Mouse (Mus musculus) activated CD4-positive, CD25-positive, alpha-beta regulatory T cell, adult 4 months (primary cell): Measurements from ENCODE around the gene Klc1. TPM values are rescaled to one million over a fixed set of nuclear protein-coding genes. Genes with fewer than 3 reads are reported as not detected.

Experiments
- ATAC-seq: one replicate; pipeline ENCODE4 v1.8.0; 2017
- polyA plus RNA-seq, 2 experiments: library from polyadenylated mRNA; unstranded; fragments of 100-300 nt; shearing (Covaris generic); gene quantifications; one replicate each; pipeline ENCODE4 v1.2.1; 2017

Gene Klc1
- polyA plus RNA-seq, 2 experiments from 2014 or later, result 14.7 to 17.6 TPM

DNA sequence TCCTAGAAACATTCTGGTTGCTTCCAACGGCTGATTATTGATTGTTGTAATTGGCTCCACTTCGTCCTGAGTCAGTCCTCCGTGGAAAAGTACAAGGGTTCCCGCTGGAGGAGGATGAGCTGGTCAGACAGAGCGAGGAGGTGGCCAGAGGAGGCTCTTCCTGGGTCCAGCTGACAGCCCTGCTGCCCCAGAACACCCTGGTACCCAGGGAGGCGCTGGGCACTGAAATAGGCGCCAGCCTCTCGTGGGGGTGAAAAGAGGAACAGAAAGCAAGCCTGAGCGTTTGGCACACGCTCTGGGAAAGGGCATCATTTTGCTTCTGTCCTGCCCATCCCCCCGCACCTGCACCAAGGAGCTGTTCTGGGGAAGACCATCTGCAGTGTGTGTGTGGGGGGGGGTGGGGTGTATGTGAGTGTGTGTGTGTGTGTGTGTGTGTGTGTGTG is 14.6 kb upstream of the Klc1 start:
- ATAC-seq, result no peak

DNA sequence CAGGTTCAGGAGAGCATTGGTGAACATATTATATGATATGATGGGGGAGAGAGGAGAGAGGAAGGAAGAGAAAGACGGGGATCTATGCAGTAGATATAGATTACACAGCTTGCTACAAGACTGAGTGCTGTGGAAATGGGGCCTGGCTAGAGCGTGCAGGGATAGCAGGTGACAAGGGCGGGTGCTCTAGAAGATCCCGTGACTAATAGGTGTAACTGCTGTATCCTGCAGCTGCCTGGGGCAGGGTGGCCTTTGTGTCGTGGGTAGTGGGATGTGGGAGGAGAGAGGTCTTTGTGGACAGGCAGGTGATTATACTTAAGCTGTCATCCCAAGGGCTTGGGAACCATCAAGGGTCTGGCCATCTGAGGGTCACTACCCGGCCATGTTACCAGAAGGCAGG is 13.4 kb upstream of the Klc1 start:
- ATAC-seq, result no peak

DNA sequence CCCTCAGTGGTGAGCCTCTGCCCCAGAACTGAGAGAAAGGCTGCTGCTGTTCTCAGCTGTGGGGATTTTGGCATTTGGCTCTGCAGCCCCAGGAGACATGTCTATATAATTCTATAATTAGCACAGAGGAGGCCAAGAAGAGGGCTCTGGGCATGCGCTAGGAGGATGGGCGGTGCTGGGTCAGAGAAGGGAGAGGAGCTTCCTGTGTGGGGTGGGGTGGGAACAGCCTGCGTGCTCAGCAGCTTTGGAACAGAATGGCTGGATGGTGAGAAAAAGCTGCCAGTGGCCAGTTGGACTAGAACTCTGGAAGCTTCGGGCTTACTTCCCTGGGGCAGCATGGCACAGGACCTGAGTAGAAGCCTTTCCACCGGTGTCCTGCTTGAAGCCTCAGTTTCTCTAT is 12.6 kb upstream of the Klc1 start:
- peak; percentile 76 for ATAC-seq

DNA sequence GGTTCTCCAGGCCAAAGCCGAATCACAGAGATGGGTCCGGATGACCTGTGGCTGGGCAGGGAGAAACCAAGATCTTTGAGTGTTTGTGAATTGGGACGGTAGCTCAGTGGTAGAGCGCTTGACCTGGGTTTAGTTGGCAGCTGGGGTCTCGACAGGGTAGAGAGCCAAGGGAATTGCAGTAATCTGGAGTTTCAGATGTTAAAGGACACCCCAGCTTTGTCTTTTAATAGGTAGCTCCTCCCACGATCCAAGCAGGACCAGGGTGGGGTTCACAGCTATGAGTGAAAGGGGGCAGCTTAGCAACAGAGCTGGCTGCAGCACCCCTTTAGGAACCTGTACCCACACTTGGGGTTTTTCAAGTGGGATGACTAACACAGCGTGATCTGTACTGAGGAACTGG is 11.2 kb upstream of the Klc1 start:
- ATAC-seq, result no peak

DNA sequence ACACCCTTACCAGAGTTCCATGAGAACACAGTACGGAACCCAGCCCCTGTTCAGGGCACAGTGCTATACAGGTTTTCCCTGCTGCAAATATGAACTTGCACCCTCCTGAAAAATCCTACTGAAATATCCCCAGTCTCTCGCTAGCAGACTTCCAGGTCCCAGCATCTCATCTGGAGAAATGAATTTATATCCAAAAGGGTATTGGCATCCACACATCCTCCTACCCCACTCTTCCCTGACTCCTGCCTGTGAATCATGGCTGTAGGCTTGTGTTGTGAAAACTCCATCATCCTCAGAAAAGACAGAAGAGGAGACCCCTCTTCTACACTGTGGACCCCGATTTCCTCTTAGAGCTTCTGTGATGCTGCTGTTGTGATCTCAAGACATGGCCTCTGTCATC is 7.9 kb upstream of the Klc1 start:
- no peak for ATAC-seq

DNA sequence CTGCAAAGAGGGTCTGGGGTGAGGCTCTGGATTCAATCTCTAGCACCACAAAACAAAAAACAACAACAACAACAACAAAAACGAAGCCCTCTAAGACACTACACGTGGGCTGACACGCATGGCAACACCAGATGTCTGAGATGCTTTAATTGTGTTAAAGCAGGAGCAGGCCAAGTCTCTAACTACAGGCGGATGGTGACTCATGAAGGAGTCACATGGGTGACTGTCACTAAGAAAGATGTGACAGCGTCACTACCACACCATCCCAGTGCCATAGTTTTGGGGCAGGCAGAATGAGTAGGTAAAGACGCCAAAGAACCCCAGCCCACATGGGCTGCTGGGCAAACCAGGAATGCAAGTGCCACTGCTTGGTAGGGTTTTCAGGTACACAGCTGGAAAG is 6.2 kb upstream of the Klc1 start:
- ATAC-seq, result no peak

DNA sequence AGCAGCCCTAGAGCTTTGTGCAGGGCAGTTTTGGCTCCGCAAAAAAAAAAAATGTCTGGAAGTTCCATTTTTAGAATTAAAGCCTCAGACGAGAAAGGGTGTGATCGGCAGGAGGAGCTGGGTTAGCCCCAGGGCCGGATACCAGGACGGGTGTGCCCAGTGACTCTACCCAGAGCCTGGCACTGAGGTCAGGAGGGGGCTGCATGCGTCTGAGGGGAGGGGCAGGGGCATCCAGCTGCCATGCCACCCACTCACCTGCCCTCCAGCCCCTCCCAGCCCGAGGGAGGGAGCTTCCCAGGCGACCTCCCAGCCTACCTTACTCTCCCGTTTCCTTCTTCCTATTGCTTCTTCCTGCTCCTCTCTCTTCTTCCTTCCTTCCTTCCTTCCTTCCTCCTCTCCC is 5.3 kb upstream of the Klc1 start:
- ATAC-seq, result no peak

DNA sequence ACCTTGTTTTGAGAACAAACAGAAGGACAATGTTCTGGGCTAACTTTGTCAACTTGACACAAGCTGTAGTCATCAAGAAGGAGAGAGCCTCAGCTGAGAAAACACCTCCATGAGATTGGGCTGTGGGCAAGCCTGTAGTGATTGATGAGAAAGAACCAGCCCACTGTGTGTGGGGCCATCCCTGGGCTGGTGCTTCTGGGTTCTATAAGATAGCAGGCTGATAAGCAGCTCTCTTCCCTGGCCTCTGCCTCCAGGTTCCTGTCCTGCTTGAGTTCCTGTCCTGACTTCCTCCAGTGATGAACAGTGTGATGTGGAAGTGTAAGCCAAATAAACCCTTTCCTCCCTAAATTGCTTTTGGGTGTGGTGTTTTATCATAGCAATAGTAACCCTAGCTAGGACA is 3.9 kb upstream of the Klc1 start:
- no peak for ATAC-seq

DNA sequence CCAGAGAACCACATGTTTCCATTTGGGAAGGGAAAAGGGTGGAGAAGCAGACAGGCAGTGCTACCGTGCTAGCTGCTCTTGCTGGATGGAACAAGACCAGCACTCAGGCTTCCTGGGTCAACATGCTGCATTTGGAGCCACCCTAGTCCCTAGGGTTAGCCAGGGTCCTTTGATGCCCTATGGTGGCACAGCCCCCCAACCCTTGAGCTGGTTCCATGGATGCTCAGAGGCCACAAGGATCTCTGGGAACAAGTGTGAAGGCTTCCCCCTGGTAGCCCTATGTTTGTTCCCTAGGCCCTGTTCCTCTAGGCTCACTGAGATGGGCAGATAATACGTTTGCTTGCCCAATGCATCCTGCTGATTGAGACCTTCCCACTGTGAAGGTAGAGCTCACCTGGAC is 3.4 kb upstream of the Klc1 start:
- no peak for ATAC-seq

DNA sequence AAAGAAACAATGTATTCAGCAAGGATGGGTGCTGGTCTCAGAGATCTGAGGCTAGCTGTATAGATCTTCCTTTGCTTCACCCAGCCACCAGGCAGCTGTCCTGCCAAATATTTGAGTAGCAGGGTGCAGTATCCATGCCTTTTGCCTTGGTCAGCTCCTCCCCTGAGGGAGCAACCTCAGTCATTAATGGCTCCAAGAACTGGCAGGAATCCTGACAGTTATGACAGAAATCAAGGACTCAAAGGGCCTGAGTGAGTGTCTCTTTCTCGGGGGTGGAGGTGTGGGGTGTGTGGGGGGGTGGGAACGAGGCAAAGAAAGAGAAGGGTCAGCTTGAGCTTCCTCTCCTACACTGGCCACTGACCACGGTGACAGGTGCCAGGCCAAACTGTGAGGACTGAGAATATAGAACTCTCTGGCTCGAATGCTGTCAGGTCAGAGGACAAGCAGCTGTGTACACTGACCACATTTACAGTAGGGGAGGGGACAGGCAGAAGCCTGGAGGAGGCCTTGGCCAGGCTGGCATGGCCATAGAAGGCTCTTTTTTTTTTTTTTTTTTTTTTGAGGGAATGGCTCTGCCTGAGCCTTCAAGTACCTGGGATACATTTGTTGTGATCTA is 2.5 kb upstream of the Klc1 start:
- no peak for ATAC-seq

DNA sequence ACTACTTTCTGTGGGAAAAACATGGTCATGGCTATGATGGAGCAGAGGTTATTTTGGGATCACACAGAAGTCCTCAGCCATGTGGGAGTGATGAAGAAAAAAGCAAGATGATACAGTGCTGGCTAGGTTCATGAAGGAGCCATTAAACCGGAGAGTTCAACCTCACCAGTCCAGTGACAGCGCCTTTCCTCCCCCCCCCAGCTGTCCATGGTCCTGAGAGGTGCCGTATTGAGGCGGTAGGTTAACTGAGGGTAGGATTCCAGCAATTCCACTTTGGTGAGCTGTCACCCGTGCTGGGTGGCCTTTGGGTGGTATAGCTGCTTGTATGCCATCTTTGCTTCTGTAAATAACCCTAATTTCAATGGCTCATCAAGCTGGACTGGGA is 2.0 kb upstream of the Klc1 start:
- ATAC-seq, result no peak

DNA sequence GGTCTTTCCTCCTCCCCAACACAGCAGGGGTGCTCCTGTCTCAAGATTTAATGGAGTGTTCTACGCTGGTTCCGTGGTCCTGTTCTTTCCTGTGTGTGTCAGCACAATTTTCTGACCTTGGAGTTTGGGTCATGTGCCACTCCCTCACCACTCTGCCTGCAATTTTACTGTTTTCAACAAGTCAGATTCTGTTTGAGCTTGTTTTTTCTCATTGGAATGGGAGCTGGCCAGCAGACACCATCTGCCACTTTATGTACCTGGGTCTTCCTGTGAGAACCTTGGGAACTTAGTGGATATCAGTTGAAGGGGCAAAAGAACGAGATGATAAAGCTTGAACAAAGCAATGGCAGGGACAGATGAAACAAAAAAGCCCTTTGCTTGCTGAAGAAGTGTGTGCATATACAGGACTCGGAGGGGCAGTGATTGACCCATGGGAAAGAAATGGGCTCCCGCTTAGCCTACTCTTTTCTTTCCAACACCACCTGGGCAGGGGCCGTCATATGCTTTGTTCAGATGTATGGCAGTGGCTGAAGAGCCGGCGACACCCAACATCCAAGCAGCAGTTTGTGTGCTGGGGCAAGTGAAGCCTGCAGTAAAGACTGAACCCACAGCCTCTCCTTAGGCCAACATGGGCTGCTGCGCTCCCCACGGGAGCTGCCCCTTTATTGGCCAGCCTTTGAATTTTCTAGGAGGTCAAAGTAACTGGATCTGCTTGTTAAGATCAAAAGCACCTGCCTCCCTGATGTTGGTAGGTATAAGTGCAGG is 906 bp upstream of the Klc1 start:
- ATAC-seq, result no peak

DNA sequence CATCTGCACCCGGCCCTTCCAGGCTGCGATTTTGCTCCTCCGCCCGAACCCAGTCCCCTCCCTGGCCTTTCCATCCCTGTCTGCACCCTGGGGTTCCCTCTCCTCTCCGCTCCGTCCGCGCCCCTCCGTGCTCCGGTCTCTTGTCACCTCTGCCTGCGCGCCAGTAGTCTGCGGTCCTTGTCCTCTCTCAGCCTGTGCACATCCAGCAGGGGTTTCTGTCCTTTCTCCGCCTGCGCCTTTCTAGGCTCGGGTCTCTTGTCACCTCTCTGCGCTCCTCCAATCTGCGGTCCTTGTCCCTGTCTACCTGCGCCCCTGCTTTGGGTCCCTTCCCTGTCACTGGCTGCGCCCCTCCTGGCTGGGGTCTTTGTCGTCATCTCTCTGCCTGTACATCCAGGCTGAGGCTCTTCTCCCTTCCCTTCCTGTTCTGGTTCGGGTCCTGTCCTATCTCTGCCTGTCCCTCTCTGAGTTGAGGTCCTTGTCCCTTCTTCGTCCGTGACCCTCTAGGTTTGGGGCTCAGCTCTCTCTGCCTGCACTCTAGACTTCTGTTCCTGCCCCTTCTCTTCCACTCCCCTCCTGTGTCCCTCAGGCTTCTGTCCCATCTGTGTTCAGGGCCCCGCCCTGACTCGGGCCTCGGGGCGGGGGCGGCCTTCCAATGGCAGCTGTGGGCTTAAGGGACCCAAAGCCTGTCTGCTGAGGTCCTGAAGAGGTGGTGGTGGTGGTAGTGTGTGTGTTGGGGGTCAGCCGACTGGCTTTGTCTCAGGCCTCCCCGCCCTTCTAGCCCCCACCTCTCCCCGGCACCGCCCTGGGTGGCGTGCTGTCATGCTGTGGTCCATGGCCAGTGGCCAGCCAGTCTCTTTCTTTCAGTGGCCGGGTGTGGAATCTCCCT is 770 bp downstream of the Klc1 start:
- ATAC-seq, result peak; percentile 32

DNA sequence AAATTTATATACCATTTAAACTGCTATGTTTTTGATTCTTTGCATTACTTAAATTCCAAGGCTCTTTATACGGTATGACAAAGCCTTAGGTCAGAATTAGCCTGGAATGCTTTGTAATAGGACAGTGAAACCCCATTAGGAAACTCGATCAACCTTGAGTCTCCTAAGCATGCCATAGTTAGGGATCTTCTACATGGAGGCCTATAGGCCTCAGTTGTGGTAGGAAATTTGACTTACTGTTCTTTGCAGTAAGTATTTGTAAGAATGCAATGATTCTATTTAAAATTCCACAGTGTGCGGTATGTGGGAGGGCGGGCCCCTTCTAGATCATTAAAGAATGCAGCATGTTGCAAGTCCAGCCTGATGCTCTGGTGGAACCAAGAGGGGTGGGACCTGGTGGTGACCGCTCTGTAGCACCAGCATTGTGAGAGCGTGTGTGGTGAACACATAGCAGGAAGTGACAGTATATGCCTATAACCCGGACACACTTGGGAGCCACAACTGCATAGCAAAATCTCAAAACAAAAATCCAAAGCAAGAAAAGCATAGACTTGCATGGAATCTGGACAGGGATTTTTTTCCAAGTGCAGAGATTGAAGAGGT is 1.8 kb downstream of the Klc1 start:
- no peak for ATAC-seq

DNA sequence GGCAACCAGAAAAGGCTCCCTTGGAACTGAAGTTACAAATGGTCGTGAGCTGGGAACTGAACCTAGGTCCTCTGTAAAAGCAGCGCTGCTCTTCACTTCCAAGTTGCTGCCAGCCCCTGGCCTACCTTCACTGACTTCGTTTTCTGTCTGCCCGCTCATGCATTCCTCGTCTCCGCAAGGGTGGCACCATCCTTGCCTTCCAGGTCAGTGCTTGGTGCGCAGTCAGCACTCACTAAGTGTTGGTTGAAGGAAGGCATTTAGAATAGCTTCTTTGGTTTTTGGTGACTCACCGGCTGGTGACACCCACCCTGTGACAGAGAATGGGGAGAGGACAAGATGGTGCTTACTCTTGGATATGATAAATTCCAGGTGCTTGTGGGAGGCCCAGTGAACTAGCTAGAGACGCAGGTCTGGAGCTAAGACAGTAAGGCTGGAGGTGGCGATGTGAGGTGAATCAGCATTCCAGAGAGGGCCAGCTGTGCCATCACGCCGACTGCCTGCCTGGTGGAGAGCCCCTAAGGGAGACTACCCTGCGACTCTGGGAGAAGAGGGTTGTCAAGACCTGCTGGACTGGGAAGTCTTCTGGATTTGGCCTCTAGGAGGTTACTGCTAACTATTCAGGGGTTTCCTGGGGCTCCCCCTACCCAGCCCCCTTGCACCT is 4.1 kb downstream of the Klc1 start:
- no peak for ATAC-seq

DNA sequence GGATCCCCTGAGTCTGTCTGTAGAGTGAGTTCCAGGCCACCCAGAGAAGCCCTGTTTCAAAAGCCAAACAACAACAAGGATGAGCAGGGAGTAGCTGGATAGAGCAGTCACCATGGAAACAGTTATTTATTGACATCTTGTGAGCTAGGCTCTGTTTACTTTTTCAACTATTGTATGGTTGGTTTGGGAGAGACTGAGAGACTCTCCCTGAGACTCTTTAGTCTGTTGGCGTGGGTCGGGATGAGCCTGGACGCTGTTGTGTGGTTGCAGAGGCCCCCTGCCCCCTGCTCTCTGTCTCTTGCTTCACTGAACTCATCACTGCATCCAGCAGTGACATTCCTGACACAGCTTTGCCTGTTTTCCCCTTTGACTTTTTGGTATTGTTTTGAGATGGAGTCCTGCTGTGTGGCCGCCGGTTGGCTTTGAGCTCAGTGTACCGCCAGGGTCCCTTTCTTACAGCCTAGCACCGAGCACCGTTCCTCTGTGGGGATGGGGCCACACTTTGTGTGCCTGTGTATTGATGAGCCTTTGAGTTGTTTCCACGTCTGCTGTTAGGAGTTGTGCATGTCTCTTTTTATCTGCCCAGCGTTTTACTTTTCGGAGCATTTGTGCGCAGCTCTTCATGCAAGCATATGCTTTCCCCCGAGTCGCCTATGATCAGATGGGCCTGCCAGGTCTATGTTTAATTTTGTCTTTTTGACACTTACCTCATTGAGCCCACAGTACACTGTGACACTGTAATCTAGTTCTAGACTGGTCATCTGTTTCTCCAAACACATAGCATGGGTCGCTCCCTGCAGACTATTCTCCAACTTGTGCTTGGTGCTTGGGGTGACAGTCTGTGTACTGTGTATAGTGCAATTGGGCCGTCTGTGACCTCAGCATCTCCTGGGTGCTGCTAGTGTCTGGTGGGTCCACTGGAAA is 7.9 kb downstream of the Klc1 start:
- no peak for ATAC-seq

DNA sequence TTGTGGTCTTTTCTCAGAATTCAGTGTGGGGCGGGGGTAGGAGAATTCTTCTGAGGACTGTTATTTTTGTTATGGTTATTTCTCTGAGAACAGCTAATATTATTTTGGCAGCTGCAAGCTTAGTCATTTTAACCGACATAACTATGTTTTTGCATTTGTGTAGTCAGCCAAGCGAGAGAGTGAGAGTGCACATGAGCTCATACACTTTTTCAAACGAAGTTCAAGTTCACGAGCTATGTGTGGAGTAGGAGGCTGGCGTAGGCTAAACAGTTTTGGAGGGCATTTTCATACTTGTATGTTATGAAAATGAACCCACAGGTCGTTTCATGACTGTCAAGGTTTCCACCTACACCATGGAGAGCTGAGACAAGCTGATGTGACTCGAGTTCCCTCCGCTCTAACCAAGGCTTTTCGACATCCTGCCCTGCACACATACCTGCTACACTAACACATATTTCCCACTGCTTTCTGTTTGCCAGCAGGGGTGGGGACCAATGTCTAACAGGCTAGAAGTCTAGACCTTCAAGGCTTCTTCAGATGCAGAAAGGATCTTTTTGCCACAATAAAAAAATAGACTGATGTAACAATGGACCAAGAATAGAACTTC is 9.8 kb downstream of the Klc1 start:
- ATAC-seq, result no peak

DNA sequence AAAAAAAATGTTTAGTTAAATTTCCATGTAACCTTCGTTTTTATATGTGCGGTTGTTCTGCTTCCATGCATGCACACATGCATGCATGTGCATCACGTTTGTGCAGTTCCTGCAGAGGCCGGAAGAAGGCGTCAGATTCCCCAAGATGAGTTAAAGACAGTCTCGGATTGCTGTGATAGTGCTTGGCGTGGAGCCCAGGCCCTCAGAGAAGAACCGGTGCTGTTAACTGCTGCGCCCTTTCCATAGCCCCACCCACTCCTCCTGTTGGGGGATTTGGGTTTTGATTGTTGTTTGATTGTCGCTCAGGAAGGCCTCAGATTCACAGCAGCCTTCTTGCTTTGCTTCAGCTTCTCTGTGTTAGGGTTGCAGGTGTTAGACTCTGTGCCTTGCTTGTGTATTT is 10.7 kb downstream of the Klc1 start:
- no peak for ATAC-seq

DNA sequence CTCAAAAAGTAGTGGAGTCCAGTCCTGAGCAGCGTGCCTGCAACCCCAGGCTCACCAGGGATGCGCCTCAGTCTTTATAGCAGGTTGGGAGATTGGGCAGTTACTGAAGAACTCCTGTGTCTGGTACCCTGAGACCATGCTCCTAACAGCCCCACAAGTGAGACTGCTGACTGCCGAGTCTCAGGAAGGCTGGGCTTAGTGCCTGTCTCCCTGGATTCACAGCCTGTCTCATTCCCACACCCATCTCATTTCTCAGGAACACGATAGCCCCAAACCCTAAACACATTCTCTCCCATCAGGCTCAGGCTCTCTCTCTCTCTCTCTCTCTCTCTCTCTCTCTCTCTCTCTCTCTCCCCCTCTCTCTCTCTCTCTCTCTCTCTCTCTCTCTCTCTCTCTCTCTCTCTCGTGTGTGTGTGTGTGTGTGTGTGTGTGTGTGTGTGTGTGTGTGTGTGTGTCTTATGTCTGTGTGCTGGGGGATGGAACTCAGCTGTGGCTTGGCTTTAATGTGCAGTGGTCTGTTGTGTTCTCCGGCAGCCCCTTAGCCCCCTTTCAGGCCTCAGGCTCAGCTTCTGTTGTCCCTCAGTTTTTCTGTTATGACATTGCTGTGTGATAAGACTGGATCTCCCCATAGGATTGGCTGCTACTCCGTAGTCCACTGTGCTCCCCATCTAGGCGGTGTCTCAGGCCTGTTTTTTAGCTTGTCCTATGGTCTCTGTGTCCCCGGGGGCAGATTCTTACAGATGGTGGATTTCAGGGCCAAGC is 11.3 kb downstream of the Klc1 start:
- no peak for ATAC-seq

DNA sequence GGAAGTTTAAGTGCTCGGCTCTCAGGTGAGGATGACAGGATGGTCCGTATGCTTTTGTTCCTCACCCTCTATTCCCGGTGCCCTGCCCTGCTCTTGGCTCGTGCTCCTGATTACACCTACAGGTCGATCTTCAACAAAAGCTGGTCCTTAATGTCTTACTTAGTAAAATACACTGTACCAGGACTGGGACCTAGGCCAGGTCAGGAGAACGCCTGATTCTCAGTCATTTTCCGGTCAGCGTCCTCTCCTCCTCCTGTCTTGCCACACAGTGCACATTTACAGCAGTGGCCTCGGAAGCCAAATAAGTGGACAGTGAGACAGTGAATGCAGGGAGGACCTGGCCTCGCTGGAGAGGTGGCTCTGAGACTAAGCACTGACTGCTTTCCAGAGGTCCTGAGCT is 12.0 kb downstream of the Klc1 start:
- ATAC-seq, result no peak
